Mouse (Mus musculus) lung, adult 2 months (tissue): ENCODE measurements around the gene Dram2.

Experiments used
- CTCF ChIP-seq: fragments of 200-500 bp; IDR thresholded peaks from 2 replicates; pipeline ENCODE4 v1.5.1; 2011; ENCODE audit warnings: mild to moderate bottlenecking, low read length, control low read depth; ENCODE audit not compliant: insufficient read depth
- POLR2A ChIP-seq: fragments of 200-500 bp; IDR thresholded peaks from 2 replicates; pipeline ENCODE4 v1.6.1; 2011; ENCODE audit warnings: low read depth, mild to moderate bottlenecking, control low read depth, low read length, borderline replicate concordance; ENCODE audit errors: extremely low read depth

- no peak for TF ChIP-seq CTCF
- no peak for TF ChIP-seq POLR2A
Measured at GRCm38 (mm10) chr3:106579296-106579695, 31.7 kb downstream of the Dram2 start.
